Mouse (Mus musculus): ENCODE data around the gene Best1.
A peak's percentile ranks its signal among the peaks of the same experiment; 100 is the strongest.

Best1 gene

DNA sequence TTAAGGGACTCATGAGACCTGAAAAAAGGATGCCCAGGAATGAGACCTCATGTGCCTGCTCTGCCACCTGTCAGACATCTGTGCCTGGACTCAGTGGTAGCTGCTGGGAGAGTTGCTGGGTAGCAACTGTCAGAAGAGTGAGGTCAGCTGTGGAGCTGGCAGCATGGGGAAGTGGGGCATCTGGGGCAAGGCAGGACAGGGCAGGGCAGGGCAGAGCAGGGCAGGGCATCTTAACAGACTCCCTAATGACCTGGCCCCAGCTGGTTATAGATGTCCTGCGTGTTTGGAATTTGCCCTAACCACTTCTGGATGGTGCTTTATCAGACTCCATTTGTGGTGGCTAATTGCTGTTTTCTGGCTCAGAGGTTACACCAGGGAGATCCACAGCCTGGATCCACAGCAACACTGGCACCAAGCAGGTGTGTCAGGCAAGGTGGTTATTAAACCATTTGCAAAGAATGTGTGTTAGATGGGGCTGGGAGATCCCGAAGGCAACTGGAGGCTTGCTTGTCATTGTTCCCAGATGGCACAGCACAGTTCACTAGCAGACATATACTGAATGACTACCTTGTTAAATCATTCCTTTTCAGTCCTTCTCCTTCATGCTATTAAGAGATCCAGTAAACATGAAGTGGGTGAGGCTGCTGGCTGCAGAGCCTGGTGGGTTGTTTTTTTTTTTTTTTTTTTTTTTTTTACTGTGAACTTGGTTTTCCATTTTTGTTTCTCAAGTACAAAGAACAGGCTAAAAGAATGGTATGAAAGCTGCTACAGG is 35.2 kb downstream of the Best1 start:
- DNase-seq (ENCODE audit: extremely low read depth, low read depth): no peak

DNA sequence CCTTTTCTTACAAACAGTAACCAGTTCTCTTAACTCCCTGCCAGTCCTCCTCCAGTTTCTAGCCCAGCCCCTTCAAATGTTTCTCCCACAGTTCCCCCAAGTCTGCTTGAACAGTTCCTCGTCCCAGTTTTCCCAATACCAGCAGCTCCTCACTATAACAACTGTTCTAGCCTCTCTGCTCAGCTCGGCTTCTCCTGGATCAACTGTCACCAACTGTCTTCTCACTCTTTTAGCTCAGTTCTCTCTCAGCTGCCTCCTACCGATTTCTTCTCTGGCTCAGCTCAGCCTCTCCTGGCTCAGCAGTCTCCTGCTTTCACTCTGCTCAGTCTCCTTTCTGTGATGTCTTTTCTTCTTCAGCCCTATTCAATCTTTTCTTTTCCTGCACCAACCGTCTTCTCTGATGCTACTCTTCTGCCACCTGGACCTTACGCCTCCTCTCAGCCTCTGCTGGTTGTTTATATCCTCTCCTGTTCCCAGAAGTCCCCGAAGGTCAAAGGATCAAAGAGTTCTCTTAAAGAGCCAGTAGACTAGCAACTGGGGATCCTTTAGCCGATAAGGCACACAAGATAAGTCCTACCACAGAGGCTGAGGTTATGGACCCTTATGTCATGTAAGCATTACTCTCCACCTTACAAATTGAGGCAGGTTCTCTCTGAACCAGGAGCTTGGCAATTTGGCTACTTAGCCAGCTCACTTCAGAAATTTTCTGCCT is 37.1 kb downstream of the Best1 start:
- DNase-seq (ENCODE audit: extremely low read depth, low read depth): no peak

DNA sequence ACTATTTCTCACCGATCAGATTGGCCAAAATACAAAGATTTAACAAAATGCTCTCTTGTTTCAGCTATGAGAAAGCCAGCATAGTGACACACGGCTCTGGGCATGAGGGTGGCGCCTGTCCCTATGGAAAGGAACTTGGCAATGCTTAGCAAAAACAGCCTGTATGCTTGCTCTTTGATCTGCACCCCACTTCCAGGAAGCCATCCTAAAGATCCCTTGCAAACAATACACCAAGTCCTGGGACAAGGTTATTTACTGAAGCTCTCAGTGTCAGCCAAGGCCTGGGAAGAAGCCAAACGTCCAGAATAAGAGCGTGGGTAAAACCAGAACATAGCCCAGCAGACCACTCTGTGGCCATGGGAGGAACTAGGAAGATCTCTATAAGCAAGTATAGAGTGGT is 40.7 kb downstream of the Best1 start:
- DNase-seq (ENCODE audit: extremely low read depth, low read depth): no peak

DNA sequence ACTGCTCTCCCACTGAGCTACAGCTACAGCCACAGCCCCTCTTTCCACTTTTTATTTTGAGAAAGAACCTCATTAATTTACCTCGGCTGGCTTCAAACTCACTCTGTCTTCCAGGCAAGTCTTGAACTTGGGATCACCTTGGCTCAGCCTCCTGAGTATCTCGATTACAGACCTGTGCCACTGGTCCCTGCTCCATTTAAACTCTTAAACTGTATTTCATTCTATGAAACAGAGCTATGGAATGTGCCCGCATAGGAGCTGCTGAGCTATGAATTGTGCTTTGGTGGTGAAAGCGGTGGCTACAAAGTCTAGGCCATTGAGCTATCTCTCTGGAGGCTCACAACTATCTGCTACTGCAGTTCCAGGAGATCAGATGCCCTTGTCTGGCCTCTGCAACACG is 43.5 kb downstream of the Best1 start:
- no peak for DNase-seq (ENCODE audit: extremely low read depth, low read depth)

DNA sequence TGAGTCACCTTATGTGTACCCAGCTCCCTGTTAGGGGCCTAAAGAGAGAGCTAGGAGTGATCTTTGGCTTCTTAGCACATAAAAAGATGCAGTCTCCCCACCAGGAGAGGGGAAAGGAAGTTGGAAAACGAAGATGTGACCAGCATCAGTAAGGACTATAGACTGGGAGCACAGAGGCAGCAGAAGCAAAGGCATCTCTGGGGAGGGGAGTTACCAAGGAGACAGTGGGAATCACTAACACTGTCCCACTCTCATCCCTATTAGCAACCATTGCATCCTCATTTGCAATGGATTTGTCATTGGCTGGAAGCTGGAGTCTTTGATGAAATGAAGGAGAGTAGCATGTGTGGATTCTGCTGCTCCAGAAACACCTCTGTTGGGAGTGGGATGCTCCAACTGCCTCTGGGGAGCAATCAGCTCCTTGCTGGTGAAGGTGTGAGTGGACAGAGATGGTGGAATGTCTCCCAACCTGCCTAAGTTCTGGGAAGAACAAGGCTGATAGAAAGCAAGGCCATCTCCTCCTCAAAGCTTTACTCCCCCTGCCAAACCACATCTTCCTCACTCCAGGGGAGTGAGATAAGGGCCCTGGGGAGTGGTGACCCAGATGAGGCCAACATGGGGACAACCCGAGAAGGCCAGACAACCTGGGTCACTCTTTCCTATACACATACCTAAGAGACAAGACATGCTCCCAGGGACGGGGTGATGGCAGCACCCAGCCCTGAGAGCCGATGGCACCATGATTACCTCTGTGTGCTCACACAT is 44.6 kb downstream of the Best1 start:
- no peak for DNase-seq (ENCODE audit: extremely low read depth, low read depth)

DNA sequence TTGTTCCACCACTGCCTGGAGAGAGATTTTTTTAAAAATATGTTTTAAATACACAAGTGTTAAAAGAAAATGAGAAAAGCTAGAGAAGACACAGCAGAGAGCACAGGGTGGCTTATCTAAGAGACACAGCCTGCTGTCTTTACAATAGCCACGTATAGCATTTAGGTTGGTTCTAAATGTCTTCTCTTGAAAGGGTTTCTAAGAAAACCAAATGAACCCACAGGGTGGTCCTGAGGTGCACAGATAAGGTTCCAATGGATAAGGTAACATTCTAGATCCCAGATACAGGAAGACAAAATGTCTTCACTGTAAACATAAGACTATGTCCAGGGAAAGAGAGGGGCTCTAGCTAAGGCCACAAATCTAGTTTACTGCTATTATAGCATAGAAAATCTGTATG is 46.0 kb downstream of the Best1 start:
- DNase-seq (ENCODE audit: extremely low read depth, low read depth): peak; percentile 61

DNA sequence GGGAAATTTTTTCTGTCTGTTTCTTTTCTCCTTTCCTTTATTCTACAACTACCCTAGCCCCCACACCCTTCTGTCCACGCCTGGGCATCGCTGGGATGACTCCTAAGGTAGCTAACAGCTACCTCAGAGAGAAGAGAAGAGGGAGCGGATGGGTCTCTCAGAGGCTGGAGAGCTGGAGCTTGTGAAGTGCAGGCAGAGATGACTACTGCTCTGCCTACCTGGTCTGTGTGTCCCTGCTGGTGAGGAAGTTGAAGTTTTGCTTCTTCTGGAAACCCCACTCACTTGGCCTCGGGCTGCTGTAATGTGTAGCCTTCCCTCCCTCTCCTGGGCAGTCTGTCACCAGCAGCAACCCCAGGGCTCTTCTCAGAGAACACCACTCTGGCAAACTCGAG is 46.6 kb downstream of the Best1 start:
- no peak for DNase-seq (ENCODE audit: extremely low read depth, low read depth)

DNA sequence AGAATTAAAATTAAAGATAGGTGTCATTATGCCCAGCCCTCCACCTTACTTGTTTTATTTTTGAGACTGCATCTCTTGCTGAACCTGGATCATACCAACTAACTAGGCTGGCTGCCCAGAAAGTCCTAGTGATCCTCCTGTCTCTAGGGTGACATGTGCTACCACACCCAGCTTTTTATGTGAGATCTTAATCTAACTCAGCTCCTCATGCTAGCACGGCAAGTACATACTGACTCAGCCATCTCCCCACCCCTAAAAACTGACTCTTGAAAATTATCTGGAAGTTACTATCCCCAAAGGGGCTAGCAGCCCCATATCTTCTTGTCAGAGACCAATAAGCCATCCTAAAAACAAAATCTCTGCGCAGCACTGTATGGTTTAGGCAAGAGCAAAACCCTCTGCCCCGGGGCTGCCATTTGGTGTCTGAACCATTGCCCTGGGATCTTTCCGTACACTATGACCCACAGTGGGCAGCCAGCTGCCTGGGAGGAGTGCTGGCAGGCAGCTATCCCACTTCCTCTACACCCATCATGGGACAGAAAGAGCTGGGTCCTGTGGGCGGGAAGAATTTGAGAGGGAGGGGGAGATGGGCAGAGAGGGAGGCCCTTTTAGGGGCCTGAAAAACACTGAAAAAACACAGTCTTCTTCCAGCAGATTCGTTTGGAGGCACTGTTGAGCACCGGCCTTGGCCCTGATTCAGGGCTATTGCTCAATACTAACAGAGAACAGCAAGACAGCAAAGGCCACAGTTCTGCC is 47.2 kb downstream of the Best1 start:
- no peak for DNase-seq (ENCODE audit: extremely low read depth, low read depth)

DNA sequence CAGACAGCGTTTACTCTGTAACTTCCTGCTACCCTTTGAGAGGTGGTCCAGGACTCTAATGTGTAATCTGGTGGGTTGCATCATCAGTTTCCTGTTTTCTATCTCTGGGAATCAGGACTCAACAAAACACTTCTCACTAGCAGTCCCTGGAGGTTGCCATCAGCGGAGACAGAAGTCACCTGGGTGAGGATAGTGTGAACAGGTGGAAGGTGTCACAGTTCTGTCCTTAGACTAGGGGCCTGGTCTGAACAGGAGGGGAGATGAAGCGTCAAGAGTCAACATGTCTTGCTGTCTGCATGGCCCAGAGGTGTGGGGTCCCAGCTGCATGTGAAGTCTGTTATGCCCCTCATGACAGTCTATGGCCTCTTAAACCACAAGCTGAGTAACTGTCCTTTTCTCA is 48.5 kb downstream of the Best1 start:
- no peak for DNase-seq (ENCODE audit: extremely low read depth, low read depth)

DNA sequence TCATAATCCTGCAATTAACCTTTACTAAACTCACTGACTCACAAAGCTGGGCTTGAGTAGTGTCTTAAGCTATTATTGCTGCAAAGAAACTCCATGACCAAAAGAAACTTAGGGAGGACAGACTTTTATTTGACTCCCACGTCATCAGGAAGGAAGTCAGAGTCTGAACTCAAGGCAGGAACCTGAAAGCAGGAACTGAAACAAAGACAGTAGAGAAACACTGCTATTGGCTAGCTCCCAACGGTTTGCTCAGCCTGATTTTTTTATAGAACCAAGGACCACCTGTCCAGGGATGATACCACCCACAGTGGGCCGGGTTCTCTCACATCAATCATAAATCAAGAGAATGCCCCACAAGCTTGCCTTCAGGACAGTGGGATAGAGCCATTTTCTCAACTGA is 49.0 kb downstream of the Best1 start:
- no peak for DNase-seq (ENCODE audit: extremely low read depth, low read depth)

DNA sequence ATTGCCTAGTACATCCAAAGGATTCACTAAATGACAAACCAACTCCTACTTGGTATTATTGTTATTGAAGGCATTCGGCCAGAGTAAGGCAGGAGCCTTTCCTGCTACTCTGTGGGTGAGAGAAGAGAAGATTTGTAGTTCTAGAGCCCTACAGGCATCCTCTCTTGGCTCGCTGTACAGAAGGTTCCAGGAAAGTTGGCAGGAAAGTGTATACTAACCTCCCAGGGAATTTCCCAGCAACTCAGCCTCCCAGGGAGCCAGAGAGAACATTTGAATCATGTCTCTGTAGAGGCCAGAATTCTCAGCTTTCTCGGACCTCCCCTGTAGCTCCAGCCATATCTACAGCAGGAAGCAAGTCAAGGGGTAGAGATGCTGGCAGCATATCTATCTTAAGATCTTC is 54.4 kb downstream of the Best1 start:
- no peak for DNase-seq (ENCODE audit: extremely low read depth, low read depth)

DNA sequence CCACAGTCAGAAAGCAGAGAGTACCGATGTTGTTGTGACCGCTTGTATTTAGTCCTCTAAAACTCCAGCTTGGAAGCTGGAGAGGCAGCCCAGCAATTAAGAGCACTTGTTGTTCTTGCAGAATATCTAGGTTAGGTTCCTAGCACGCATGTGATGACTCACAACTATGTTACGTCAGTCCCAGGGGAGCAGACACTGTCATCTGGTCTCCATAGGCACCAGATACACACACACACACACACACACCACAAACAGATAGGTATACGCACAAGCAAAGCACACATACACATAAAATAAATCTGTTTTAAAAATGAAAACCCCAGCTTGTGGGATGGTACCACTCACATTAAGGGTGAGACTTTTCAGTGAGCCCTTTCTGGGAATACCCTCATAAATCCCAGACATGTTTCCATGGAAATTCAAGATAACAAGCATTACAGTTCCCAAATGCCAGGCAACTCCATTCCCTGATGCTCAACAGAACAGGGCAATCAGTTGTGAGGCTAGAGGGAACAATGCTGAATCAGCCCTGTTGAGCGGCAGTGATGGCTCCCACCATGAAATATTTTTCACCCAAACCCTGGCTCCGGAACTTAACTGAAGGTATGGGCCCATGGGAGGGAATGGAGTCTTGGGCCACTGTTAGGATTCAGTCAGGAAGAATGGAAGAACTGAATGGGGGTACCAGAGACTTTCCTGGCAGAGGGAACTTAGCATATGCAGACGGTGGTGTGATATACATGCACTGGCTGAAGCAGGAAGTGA is 55.5 kb downstream of the Best1 start:
- DNase-seq (ENCODE audit: extremely low read depth, low read depth): no peak

DNA sequence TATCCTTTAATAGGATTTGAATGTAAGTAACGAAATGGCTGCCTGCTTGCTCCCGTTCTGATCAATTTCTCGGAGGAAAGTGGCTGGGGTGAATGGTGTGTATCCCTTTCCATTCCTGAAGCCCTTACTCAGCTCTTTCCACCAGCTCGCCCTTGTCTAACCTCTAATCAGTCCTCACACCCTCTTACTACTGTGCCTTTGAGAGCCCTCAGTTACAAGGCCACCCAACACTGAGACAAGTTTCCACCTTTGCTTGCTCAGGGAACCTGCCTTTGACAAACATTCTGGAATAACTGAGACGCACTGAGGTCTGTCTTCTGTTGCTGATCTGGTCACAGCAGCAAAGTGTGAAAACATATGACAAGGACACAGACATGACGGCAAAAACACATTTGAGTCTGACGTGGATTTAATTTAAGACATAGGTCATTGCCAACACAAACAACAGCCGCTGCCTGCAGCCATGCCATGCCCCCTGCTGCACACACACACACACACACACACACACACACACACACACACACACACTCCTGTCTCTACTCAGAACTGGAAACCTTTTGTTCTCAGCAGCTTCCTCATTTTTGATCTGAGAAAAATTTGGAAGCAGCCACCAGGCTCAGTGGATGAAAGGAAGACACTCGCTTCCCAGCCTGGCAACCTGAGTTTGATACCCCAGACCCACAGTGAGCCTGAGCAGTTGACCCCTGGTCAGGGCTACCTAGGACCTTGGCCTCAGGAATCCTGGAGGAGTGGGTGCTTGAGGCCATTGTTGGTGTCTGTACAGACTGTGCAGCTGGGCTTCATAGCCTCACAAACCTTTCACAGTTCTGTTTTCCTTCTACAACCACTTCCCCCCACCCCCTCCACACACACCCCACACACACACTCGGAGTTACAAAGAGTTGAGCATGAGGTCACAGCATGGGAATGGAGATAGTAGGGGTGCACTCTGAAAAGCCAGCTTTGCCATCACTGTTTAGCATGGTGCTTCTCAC is 58.6 kb downstream of the Best1 start:
- DNase-seq (ENCODE audit: extremely low read depth, low read depth): no peak

DNA sequence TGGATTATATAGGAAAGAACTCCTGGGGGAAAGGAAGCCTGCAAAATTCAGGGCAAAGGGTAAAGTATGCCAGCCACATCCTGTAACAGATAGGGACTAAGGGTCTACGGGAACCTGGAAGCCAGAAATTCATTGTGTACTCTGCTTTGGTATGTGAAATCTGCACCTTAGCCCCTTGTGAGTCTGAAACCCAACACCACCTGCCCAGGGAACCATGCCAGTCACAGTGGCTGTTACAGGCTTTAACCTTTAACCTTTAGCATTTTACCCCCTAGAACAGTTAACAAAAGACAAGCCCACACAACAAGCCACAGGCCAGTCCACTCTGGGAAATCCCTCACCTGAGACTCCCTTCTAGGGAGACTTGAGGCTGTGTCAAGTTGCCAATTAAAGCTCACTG is 59.6 kb downstream of the Best1 start:
- DNase-seq (ENCODE audit: extremely low read depth, low read depth): no peak

DNA sequence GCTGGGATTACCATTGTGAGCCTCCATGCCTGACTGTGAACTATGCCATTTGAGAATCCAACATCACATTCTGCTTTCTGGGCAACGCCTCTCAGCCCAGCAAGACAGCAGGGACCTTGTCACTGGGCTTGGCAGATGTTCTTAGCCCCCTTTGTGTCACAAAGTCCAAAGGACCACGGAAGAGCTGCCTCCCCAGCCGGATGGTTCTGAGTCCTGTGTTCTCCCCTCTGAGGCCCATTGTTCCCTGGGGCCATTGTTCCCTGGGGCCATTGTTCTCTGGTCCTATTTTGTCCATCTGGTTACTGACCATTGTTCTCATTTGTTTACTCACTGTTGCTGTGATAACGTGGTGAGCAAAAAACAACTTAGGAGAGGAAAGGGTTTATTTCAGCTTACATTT is 60.5 kb downstream of the Best1 start:
- DNase-seq (ENCODE audit: extremely low read depth, low read depth): no peak

DNA sequence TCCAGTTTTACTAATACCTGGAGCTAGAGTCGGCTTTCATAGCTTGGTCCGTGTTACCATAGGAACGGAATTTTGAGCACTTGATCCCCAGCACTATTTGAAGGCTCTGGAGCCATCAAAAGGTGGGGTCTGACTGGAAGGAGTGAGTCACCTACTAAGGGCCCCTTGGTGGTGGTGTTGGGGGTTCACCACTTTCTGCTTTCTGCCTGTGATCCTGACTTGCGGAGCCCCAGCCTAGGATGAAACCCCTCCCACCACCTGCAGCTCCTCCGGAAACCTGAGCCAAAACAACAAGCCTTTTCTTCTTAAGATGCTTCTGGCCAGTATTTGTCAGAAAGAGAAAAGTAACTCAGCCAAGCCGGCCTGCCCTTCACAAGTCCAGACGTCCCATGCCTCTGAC is 61.6 kb downstream of the Best1 start:
- DNase-seq (ENCODE audit: extremely low read depth, low read depth): no peak

DNA sequence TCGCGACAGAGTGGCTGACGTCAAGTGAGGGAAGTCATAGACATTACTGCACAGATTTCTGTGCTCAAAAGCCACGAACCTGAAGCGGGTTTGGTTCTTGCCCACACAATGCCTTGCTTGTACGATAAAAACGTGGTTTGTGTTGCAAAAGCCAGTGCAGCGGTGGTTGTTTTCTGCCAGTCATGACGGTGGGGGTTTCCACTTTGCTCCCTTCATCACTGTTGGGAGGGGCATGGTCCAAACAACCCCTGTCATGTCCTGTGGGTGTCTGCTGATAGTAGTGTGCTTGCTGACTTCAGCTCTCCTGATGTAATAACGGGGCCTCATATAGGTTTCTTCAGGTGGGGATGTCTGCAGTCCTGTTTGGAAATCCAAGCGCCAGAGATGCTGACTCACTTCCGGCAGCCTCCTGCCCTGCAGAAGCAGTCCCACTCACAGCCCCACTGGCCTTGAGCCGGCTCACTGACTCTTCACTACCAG is 62.6 kb downstream of the Best1 start:
- no peak for DNase-seq (ENCODE audit: extremely low read depth, low read depth)

DNA sequence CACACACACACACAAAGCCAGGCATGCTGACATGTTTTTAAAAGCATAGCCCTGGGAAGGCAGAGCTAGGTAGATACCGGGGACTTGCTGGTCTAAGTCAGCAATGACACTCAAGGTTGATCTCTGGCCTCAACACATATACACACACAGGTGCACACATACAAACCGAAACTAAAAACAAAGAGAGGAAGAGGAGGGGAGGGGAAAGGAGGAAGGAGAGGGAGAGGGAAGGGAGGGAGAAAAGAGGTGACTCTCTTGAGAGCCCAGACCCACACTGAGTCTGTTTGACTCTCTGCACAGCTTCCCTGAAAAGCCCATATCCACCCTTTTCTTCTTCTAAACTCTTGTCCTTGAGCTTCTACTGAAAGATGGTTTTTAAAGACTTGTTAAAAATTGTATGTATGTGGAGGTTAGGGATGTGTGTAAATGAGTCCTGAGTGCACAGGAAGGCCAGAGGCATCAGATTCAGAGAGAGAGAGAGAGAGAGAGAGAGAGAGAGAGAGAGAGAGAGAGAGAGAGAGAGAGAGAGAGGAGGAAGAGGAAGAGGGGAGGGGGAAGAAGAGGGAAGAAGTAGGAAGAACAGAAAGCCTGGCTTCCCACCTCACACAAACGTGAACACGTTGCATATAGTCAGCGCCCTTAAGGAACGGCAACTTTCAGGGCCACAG is 63.1 kb downstream of the Best1 start:
- no peak for DNase-seq (ENCODE audit: extremely low read depth, low read depth)

DNA sequence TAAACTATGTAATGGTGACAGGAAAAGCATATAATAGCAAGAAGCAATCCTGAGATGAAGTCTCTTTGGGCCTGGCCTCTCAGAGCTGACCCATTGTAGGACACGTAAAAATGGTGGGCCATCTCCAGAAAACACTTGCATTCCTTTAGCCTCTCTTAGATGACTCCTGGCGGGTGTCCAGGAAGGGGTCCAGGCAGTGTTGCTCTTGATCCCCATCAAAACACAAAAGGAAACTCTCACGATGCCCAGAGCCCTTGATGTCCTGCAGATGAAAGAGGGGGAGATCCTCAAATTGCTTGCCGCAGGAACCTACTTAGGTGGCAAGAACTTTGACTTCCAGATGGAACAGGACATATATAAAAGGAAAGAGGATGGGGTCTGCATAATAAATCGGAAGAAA is 64.0 kb downstream of the Best1 start:
- DNase-seq (ENCODE audit: extremely low read depth, low read depth): no peak

Data from MEL-GATA-1-ER (cell line).